Mouse (Mus musculus) stomach, embryonic 14.5 days (tissue): ENCODE results near the gene Prkaa1. TPM values are rescaled to one million over a fixed set of nuclear protein-coding genes. Genes with fewer than 3 reads are reported as not detected.

Source experiments
- ATAC-seq: fragments of 200-750 bp; cut with Nextera tagmentation; 2 replicates; pipeline ENCODE4 v1.8.0; 2017; ENCODE audit warnings: low read depth, moderate TSS enrichment; ENCODE audit not compliant: insufficient number of reproducible peaks, insufficient read depth, low FRiP score
- H3K27ac ChIP-seq: fragments of 300-500 bp; sonication (generic); 2 replicates; pipeline ENCODE4 v1.5.1; 2014; ENCODE audit warnings: mild to moderate bottlenecking, low read length, moderate library complexity, mixed read lengths
- H3K27me3 ChIP-seq: fragments of 300-500 bp; sonication (generic); 2 replicates; pipeline ENCODE4 v1.6.1; 2014; ENCODE audit warnings: low read length, control low read depth, mixed read lengths; ENCODE audit not compliant: control insufficient read depth, insufficient read depth
- H3K36me3 ChIP-seq: fragments of 300-500 bp; sonication (generic); 2 replicates; pipeline ENCODE4 v1.6.1; 2014; ENCODE audit warnings: mild to moderate bottlenecking, control low read depth, low read length, moderate library complexity, mixed read lengths; ENCODE audit not compliant: control insufficient read depth, insufficient read depth
- H3K4me1 ChIP-seq: fragments of 300-500 bp; sonication (generic); 2 replicates; pipeline ENCODE4 v1.6.1; 2014; ENCODE audit warnings: low read length, control low read depth, mixed read lengths; ENCODE audit not compliant: control insufficient read depth, insufficient read depth
- H3K4me2 ChIP-seq: fragments of 300-500 bp; sonication (generic); replicated peaks from 2 replicates; pipeline ENCODE4 v1.6.1; 2014; ENCODE audit warnings: low read depth, low read length, control low read depth
- H3K4me3 ChIP-seq: fragments of 300-500 bp; sonication (generic); 2 replicates; pipeline ENCODE4 v1.5.1; 2014; ENCODE audit warnings: low read depth, low read length, control low read depth
- H3K9ac ChIP-seq: fragments of 300-500 bp; sonication (generic); replicated peaks from 2 replicates; pipeline ENCODE4 v1.6.1; 2014; ENCODE audit warnings: low read depth, mild to moderate bottlenecking, control low read depth, low read length, moderate library complexity, mixed read lengths
- H3K9me3 ChIP-seq: fragments of 300-500 bp; sonication (generic); 2 replicates; pipeline ENCODE4 v1.6.1; 2016; ENCODE audit warnings: low read depth, low read length, control low read depth; ENCODE audit not compliant: control insufficient read depth
- WGBS: fragments of 180-500 bp; shearing (Covaris S2); extraction: QIAGEN DNeasy Blood & Tissue Kit; methylation state at CpG from one replicate; pipeline ENCODE4 v1.1.7; 2014; 5-methylcytosine and 5-hydroxymethylcytosine counted together
- polyA plus RNA-seq: library from polyadenylated mRNA; unstranded; fragments of >200 nt; fragmentation: Nextera tagmentation; extraction: Ambion mirVana; gene quantifications from 2 replicates; pipeline ENCODE4 v1.2.1, GENCODE M21; 2014

Gene Prkaa1
- polyA plus RNA-seq, 1 experiment from 2014 or later: 25.6 TPM

- 63% methylated on average over 4 of the region's 4 CpGs for WGBS
- Histone ChIP-seq H3K4me1 (peaks cover 16% of the 10 kb centered on the region), H3K27me3 (no peaks in the 10 kb centered on the region), H3K4me3 (no peak overlapping the region), H3K4me2 (no peak overlapping the region), H3K9me3 (no peaks in the 10 kb centered on the region), H3K9ac (no peak overlapping the region), H3K36me3 (no peaks in the 10 kb centered on the region), H3K27ac (no peak overlapping the region)
- no peak for ATAC-seq
Measured at GRCm38 (mm10) chr15:5149187-5149586, 5.5 kb downstream of the Prkaa1 start.

- Histone ChIP-seq H3K36me3 (no peaks in the 10 kb centered on the region), H3K4me2 (no peak overlapping the region), H3K27ac (no peak overlapping the region), H3K9ac (no peak overlapping the region), H3K27me3 (no peaks in the 10 kb centered on the region), H3K4me3 (no peak overlapping the region), H3K4me1 (peaks cover 7% of the 10 kb centered on the region; the same call in 1 of the 2 replicates), H3K9me3 (no peaks in the 10 kb centered on the region)
- ATAC-seq: no peak
- WGBS: 93% methylated on average over 6 of the region's 6 CpGs
Measured at GRCm38 (mm10) chr15:5152171-5152570, 8.5 kb downstream of the Prkaa1 start.

GRCm38 (mm10) chr15:5154621-5155020 lies 11.0 kb downstream of the Prkaa1 start:
- Histone ChIP-seq H3K36me3 (no peaks in the 10 kb centered on the region), H3K27me3 (no peaks in the 10 kb centered on the region), H3K4me2 (no peak overlapping the region), H3K9ac (no peak overlapping the region), H3K27ac (no peak overlapping the region), H3K4me1 (0 out of 2 replicates have a peak, but pooled peaks cover 3% of the 10 kb centered on the region), H3K9me3 (no peaks in the 10 kb centered on the region), H3K4me3 (no peak overlapping the region)
- no peak for ATAC-seq
- WGBS: 70% methylated on average over 9 of the region's 9 CpGs

- 74% methylated on average over 5 of the region's 5 CpGs for WGBS
- Histone ChIP-seq H3K9ac (no peak overlapping the region), H3K4me3 (no peak overlapping the region), H3K36me3 (no peaks in the 10 kb centered on the region), H3K27me3 (no peaks in the 10 kb centered on the region), H3K27ac (no peak overlapping the region), H3K9me3 (no peaks in the 10 kb centered on the region), H3K4me2 (no peak overlapping the region), H3K4me1 (0 out of 2 replicates have a peak, but pooled peaks cover 3% of the 10 kb centered on the region)
- ATAC-seq: no peak
Measured at GRCm38 (mm10) chr15:5155093-5155492, 11.4 kb downstream of the Prkaa1 start.

- no peak overlapping the region for H3K9ac ChIP-seq
- H3K4me1 ChIP-seq: 0 out of 2 replicates have a peak, but pooled peaks cover 3% of the 10 kb centered on the region
- no peaks in the 10 kb centered on the region for H3K27me3 ChIP-seq
- H3K4me2 ChIP-seq: no peak overlapping the region
- no peaks in the 10 kb centered on the region; the same call in 1 of the 2 replicates for H3K36me3 ChIP-seq
- no peaks in the 10 kb centered on the region for H3K9me3 ChIP-seq
- ATAC-seq: no peak
- no peak overlapping the region for H3K27ac ChIP-seq
- WGBS: 88% methylated on average over 4 of the region's 4 CpGs
- no peak overlapping the region for H3K4me3 ChIP-seq
Measured at GRCm38 (mm10) chr15:5156355-5156754, 12.7 kb downstream of the Prkaa1 start.

- Histone ChIP-seq H3K27ac (no peak overlapping the region), H3K9me3 (no peaks in the 10 kb centered on the region), H3K9ac (no peak overlapping the region), H3K4me1 (0 out of 2 replicates have a peak, but pooled peaks cover 3% of the 10 kb centered on the region), H3K4me3 (no peak overlapping the region), H3K36me3 (no peaks in the 10 kb centered on the region; the same call in 1 of the 2 replicates), H3K27me3 (no peaks in the 10 kb centered on the region), H3K4me2 (no peak overlapping the region)
- no peak for ATAC-seq
- 77% methylated on average over 1 of the region's 1 CpGs for WGBS
Measured at GRCm38 (mm10) chr15:5157386-5157785, 13.7 kb downstream of the Prkaa1 start.

GRCm38 (mm10) chr15:5158827-5159226 lies 15.2 kb downstream of the Prkaa1 start:
- WGBS: 69% methylated on average over 6 of the region's 6 CpGs
- no peak overlapping the region for H3K4me2 ChIP-seq
- no peaks in the 10 kb centered on the region for H3K9me3 ChIP-seq
- no peak overlapping the region for H3K9ac ChIP-seq
- H3K36me3 ChIP-seq: peaks cover 4% of the 10 kb centered on the region
- H3K27me3 ChIP-seq: no peaks in the 10 kb centered on the region
- H3K4me1 ChIP-seq: 0 out of 2 replicates have a peak, but pooled peaks cover 3% of the 10 kb centered on the region
- ATAC-seq: 0 out of 2 replicates have a peak, but pooled peaks have one; percentile 37
- no peak overlapping the region for H3K27ac ChIP-seq
- no peak overlapping the region for H3K4me3 ChIP-seq

GRCm38 (mm10) chr15:5165121-5165773 lies 21.6 kb downstream of the Prkaa1 start:
- H3K36me3 ChIP-seq: peaks cover 27% of the 10 kb centered on the region
- no peaks in the 10 kb centered on the region for H3K9me3 ChIP-seq
- no peak overlapping the region for H3K4me3 ChIP-seq
- H3K4me2 ChIP-seq: no peak overlapping the region
- H3K4me1 ChIP-seq: no peaks in the 10 kb centered on the region
- H3K27me3 ChIP-seq: no peaks in the 10 kb centered on the region
- no peak overlapping the region for H3K27ac ChIP-seq
- 89% methylated on average over 12 of the region's 12 CpGs for WGBS
- H3K9ac ChIP-seq: no peak overlapping the region
- ATAC-seq: no peak
